Mouse (Mus musculus): ENCODE measurements around the gene Pabpn1. TPM values are rescaled to one million over a fixed set of nuclear protein-coding genes. Genes with fewer than 3 reads are reported as not detected.
A peak's percentile ranks its signal among the peaks of the same experiment; 100 is the strongest.

Gene Pabpn1
- polyA plus RNA-seq, 1 experiment = 429 TPM

DNA sequence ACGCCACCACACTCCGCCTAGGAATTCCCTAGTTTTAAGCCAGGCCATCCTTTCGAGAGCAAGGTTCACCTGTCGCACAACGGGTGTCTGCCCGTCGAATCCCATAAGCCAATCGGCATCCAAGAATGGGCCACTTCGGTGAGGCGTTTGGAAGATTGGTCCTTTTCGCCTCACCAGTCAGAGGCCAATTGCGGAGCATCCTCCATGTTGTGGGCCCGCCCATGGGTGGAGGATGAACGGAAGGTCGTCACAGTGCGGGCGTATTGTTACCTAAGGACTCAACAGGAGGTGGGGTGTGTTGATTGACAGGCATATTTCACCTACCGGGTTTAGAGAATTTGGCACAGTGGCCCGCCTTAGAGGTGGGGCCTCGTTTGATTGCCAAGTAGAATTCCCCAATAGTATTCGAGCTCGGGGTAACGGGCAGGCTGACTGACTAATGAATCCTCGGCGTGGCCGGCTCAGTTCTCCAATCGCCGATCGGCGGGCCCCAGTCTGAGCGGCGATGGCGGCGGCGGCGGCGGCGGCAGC is 1.4 kb downstream of the Pabpn1 start:
- Histone ChIP-seq H3K4me3 (ENCODE audit: control insufficient read depth, low read depth, low read length) (peak overlapping the region; percentile 99), H3K36me3 (ENCODE audit: control insufficient read depth, insufficient read depth, low read length) (peaks cover 5% of the 10 kb centered on the region), H3K27ac (ENCODE audit: control insufficient read depth, insufficient read depth, low read depth, low read length) (peak overlapping the region; percentile 99), H3K4me1 (ENCODE audit: control insufficient read depth, insufficient read depth, low read length) (peaks cover 6% of the 10 kb centered on the region), H3K27me3 (ENCODE audit: control insufficient read depth, insufficient read depth, low read length) (no peaks in the 10 kb centered on the region)
- TF ChIP-seq POLR2A (IDR thresholded peaks at IDR 0.05; ENCODE audit: control insufficient read depth, low read depth, low read length) = peak; percentile 97
- 0 out of 2 replicates have a peak, but pooled peaks have one; percentile 26 for TF ChIP-seq CTCF (IDR thresholded peaks at IDR 0.05; ENCODE audit: control insufficient read depth, insufficient read depth, insufficient replicate concordance, low read depth, low read length)

- Histone ChIP-seq H3K27ac (ENCODE audit: control insufficient read depth, insufficient read depth, low read depth, low read length) (peak overlapping the region; percentile 95), H3K4me1 (ENCODE audit: control insufficient read depth, insufficient read depth, low read length) (peaks cover 6% of the 10 kb centered on the region), H3K4me3 (ENCODE audit: control insufficient read depth, low read depth, low read length) (peak overlapping the region; percentile 99), H3K36me3 (ENCODE audit: control insufficient read depth, insufficient read depth, low read length) (peaks cover 5% of the 10 kb centered on the region), H3K27me3 (ENCODE audit: control insufficient read depth, insufficient read depth, low read length) (no peaks in the 10 kb centered on the region)
- no peak for TF ChIP-seq CTCF (IDR thresholded peaks at IDR 0.05; ENCODE audit: control insufficient read depth, insufficient read depth, insufficient replicate concordance, low read depth, low read length)
- peak; percentile 60; the same call in 1 of the 2 replicates for TF ChIP-seq POLR2A (IDR thresholded peaks at IDR 0.05; ENCODE audit: control insufficient read depth, low read depth, low read length)
These were observed 2.2 kb downstream of the Pabpn1 start for GRCm38 (mm10) chr14:54894296-54895151.

DNA sequence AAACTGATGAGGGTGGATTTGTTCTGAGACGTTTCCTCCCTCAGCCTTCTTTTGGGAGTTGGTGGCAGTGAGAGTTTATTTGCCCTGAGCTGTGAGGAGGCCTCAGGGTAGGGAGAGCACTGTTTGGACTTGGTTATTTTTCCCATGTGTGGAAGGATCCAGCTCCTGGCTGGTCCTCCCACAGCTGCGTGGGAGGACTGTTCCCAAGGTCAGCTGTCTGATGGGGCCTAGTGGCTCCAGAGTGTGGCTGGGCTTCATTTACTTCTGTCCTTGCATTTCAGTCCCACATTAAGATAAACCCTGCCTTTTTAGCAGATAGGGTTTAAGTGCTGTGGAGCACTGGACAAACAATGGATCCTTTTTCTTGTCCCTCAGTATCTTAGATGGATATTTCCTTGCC is 5.1 kb downstream of the Pabpn1 start:
- Histone ChIP-seq H3K27ac (ENCODE audit: control insufficient read depth, insufficient read depth, low read depth, low read length) (peak overlapping the region; percentile 85), H3K27me3 (ENCODE audit: control insufficient read depth, insufficient read depth, low read length) (no peaks in the 10 kb centered on the region), H3K4me1 (ENCODE audit: control insufficient read depth, insufficient read depth, low read length) (peaks cover 6% of the 10 kb centered on the region), H3K4me3 (ENCODE audit: control insufficient read depth, low read depth, low read length) (peak overlapping the region; percentile 50), H3K36me3 (ENCODE audit: control insufficient read depth, insufficient read depth, low read length) (peaks cover 5% of the 10 kb centered on the region)
- TF ChIP-seq POLR2A (IDR thresholded peaks at IDR 0.05; ENCODE audit: control insufficient read depth, low read depth, low read length) = no peak
- no peak for TF ChIP-seq CTCF (IDR thresholded peaks at IDR 0.05; ENCODE audit: control insufficient read depth, insufficient read depth, insufficient replicate concordance, low read depth, low read length)

DNA sequence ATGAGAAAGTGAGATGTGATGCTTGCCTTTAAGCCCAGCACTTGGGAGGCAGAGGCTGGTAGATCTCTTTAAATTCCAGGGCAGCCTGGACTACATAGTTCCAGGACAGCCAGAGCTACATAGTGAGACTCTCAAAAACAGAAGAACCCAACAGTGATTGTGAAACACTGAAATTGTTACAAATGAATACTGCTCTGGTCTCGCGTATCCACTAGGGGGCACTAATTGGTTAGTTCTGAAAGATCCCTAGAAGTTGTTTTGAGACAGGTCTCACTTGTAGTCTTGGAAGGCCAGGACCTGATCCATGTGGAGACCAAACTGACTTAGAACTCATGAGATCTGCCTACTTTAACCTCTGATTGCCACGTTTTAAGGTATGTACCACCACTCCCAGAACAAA is 8.1 kb downstream of the Pabpn1 start:
- peaks cover 6% of the 10 kb centered on the region for H3K4me1 ChIP-seq (ENCODE audit: control insufficient read depth, insufficient read depth, low read length)
- H3K27me3 ChIP-seq (ENCODE audit: control insufficient read depth, insufficient read depth, low read length) = no peaks in the 10 kb centered on the region
- peaks cover 5% of the 10 kb centered on the region for H3K36me3 ChIP-seq (ENCODE audit: control insufficient read depth, insufficient read depth, low read length)
- H3K27ac ChIP-seq (ENCODE audit: control insufficient read depth, insufficient read depth, low read depth, low read length) = no peak overlapping the region
- no peak overlapping the region for H3K4me3 ChIP-seq (ENCODE audit: control insufficient read depth, low read depth, low read length)
- TF ChIP-seq CTCF (IDR thresholded peaks at IDR 0.05; ENCODE audit: control insufficient read depth, insufficient read depth, insufficient replicate concordance, low read depth, low read length) (no peak), POLR2A (IDR thresholded peaks at IDR 0.05; ENCODE audit: control insufficient read depth, low read depth, low read length) (no peak)

- Histone ChIP-seq H3K27me3 (ENCODE audit: control insufficient read depth, insufficient read depth, low read length) (no peaks in the 10 kb centered on the region), H3K27ac (ENCODE audit: control insufficient read depth, insufficient read depth, low read depth, low read length) (no peak overlapping the region), H3K4me1 (ENCODE audit: control insufficient read depth, insufficient read depth, low read length) (no peaks in the 10 kb centered on the region), H3K36me3 (ENCODE audit: control insufficient read depth, insufficient read depth, low read length) (no peaks in the 10 kb centered on the region), H3K4me3 (ENCODE audit: control insufficient read depth, low read depth, low read length) (no peak overlapping the region)
- TF ChIP-seq CTCF (IDR thresholded peaks at IDR 0.05; ENCODE audit: control insufficient read depth, insufficient read depth, insufficient replicate concordance, low read depth, low read length) (no peak), POLR2A (IDR thresholded peaks at IDR 0.05; ENCODE audit: control insufficient read depth, low read depth, low read length) (no peak)
These were observed 11.3 kb downstream of the Pabpn1 start for GRCm38 (mm10) chr14:54903641-54904040.

- no peaks in the 10 kb centered on the region for H3K36me3 ChIP-seq (ENCODE audit: control insufficient read depth, insufficient read depth, low read length)
These were observed 16.4 kb downstream of the Pabpn1 start for GRCm38 (mm10) chr14:54908682-54909081.

GRCm38 (mm10) chr14:54912109-54912850 is 20.0 kb downstream of the Pabpn1 start:
- Histone ChIP-seq H3K27ac (ENCODE audit: control insufficient read depth, insufficient read depth, low read depth, low read length) (no peak overlapping the region), H3K4me3 (ENCODE audit: control insufficient read depth, low read depth, low read length) (peak overlapping the region; percentile 64), H3K36me3 (ENCODE audit: control insufficient read depth, insufficient read depth, low read length) (no peaks in the 10 kb centered on the region), H3K27me3 (ENCODE audit: control insufficient read depth, insufficient read depth, low read length) (no peaks in the 10 kb centered on the region), H3K4me1 (ENCODE audit: control insufficient read depth, insufficient read depth, low read length) (peaks cover 3% of the 10 kb centered on the region)
- TF ChIP-seq POLR2A (IDR thresholded peaks at IDR 0.05; ENCODE audit: control insufficient read depth, low read depth, low read length) (no peak), CTCF (IDR thresholded peaks at IDR 0.05; ENCODE audit: control insufficient read depth, insufficient read depth, insufficient replicate concordance, low read depth, low read length) (no peak)

More at GRCm38 (mm10) chr14:54908682-54909081, 16.4 kb downstream of the Pabpn1 start:
- H3K27me3 ChIP-seq (ENCODE audit: control insufficient read depth, insufficient read depth, low read length) = no peaks in the 10 kb centered on the region
- peaks cover 3% of the 10 kb centered on the region for H3K4me1 ChIP-seq (ENCODE audit: control insufficient read depth, insufficient read depth, low read length)
- no peak for TF ChIP-seq POLR2A (IDR thresholded peaks at IDR 0.05; ENCODE audit: control insufficient read depth, low read depth, low read length)
- TF ChIP-seq CTCF (IDR thresholded peaks at IDR 0.05; ENCODE audit: control insufficient read depth, insufficient read depth, insufficient replicate concordance, low read depth, low read length) = no peak
- H3K27ac ChIP-seq (ENCODE audit: control insufficient read depth, insufficient read depth, low read depth, low read length) = no peak overlapping the region
- no peak overlapping the region for H3K4me3 ChIP-seq (ENCODE audit: control insufficient read depth, low read depth, low read length)

Measured in testis, adult 2 months (tissue).